ENCODE assay signal across 24 mouse cellular contexts in the genomic region with DNA sequence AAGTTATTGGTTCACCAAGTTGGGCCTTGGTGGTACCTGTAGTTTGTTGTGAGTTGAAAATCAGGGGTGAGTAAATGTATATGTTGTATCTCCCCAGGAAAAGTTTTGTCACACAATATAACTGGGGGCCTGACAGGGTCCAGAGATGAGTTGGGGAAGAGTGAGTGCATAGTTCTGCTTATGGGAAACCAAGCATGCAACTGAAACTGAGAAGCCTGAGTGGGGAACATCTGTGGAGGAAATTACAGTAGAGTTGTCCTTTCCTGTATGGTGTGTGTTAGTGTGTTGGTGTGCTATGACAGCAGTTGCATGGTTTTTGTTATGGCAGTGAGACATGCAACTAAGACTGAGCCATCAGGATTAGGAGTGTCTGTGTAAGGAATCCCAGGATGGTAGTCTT. TPM values are rescaled to one million over a fixed set of nuclear protein-coding genes. Genes with fewer than 3 reads are reported as not detected.
"Had no signal": no experiment of that assay in that cellular context is flagged by ENCODE, and none has a peak within 500 bp of the region (broad histone marks: within the 10 kb centered on the region; RNA-seq: fewer than 3 reads in every experiment).

No protein-coding gene starts in this region.

- H3K4me1 ChIP-seq: limb, embryonic 15.5 days; lung, embryonic 15.5 days; midbrain, embryonic 13.5 days had no signal

- H3K9ac ChIP-seq: limb, embryonic 15.5 days; liver, embryonic 12.5 days; lung, embryonic 15.5 days; midbrain, embryonic 13.5 days had no signal

- DNase-seq: kidney, adult 9 months; kidney, postnatal 4 days; lung, postnatal 14 days; right cerebral cortex, adult 18-20 months; right cerebral cortex, postnatal 25 days; thymus, adult 18-20 months; thymus, postnatal 14 days had no signal

- H3K27ac ChIP-seq: kidney, postnatal 0 days; left cerebral cortex, adult 2 months; limb, embryonic 15.5 days; liver, embryonic 12.5 days; lung, embryonic 15.5 days; macrophage; midbrain, embryonic 13.5 days had no signal

- ATAC-seq: inflammation-experienced regulatory T-cells, adult 6 months; intestine, postnatal 0 days; liver, embryonic 12.5 days; midbrain, embryonic 13.5 days had no signal

- H3K27me3 ChIP-seq: limb, embryonic 15.5 days; liver, embryonic 12.5 days; lung, embryonic 15.5 days; midbrain, embryonic 13.5 days had no signal

- H3K4me3 ChIP-seq: left cerebral cortex, adult 2 months; limb, embryonic 15.5 days; liver, embryonic 12.5 days; lung, embryonic 15.5 days; midbrain, embryonic 13.5 days had no signal

- H3K36me3 ChIP-seq: limb, embryonic 15.5 days; liver, embryonic 12.5 days; lung, embryonic 15.5 days; midbrain, embryonic 13.5 days had no signal

RNA-seq across cellular contexts. Expression of gene 5330417H12Rik, which starts 3.4 kb away (rescaled TPM):
- total RNA-seq: layer of hippocampus, adult 8-10 months; layer of hippocampus, postnatal 25 days; left cerebral cortex, adult 2 months; left cerebral cortex, postnatal 14 days; midbrain, postnatal 0 days had no signal
- polyA plus RNA-seq: inflammation-experienced regulatory T-cells, adult 6 months; intestine, postnatal 0 days; kidney, postnatal 0 days; limb, embryonic 11.5 days; limb, embryonic 15.5 days; liver, embryonic 12.5 days; liver, embryonic 16.5 days; lung, embryonic 15.5 days; macrophage; midbrain, embryonic 13.5 days; midbrain, postnatal 0 days; neural tube, embryonic 14.5 days; stomach, embryonic 14.5 days had no signal
